Mouse (Mus musculus): Measurements from ENCODE around the gene 2900026A02Rik. TPM values are rescaled to one million over a fixed set of nuclear protein-coding genes. Genes with fewer than 3 reads are reported as not detected.

2900026A02Rik gene
- total and polyA plus RNA-seq, 3 experiments = 18.0 to 21.4 (median 19.2) TPM

DNA sequence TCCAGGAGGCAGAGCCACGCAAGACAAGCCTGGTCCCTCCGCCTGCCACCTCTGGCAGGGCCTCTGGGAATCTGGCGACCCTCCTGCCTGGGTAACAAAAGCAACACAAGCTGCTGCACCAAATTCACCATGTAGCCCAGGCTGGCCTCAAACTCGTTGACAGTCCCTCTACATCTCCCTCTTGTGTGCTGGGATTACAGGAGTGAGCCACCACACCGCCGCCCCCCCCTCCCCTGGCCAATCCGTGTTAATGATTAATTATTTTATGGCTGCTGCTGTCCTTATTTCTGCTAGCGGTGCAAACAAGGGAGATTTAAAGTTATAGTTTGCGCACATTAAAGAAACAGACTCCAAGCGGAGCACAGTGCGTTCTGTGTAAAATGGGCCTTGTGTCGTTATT lies 4.0 kb downstream of the 2900026A02Rik start:
- intact Hi-C loops (cut with DNase I) = no loop called here
- no peaks in the 10 kb centered on the region for H3K36me3 ChIP-seq (ENCODE audit: control insufficient read depth, insufficient read depth, low read length)
- H3K4me1 ChIP-seq (ENCODE audit: control insufficient read depth, insufficient read depth, low read length) = peaks cover 33% of the 10 kb centered on the region
- 85% methylated on average over 12 of the region's 12 CpGs for WGBS
- TF ChIP-seq EP300 (IDR thresholded peaks at IDR 0.05; ENCODE audit: insufficient read depth, low read depth, low read length) (no peak), POLR2A (IDR thresholded peaks at IDR 0.05; ENCODE audit: insufficient read depth, low read depth, low read length) (no peak), CTCF (IDR thresholded peaks at IDR 0.05) (no peak)
- DNase-seq = no peak
- H3K79me2 ChIP-seq (replicated peaks; ENCODE audit: control insufficient read depth, insufficient read depth, low read length) = no peaks in the 10 kb centered on the region
- H3K27me3 ChIP-seq (ENCODE audit: control insufficient read depth, insufficient read depth, low read length) = no peaks in the 10 kb centered on the region
- no peak overlapping the region for H3K9ac ChIP-seq (ENCODE audit: low read depth, low read length)
- H3K4me3 ChIP-seq = no peak overlapping the region
- peak overlapping the region; percentile 70 for H3K27ac ChIP-seq

DNA sequence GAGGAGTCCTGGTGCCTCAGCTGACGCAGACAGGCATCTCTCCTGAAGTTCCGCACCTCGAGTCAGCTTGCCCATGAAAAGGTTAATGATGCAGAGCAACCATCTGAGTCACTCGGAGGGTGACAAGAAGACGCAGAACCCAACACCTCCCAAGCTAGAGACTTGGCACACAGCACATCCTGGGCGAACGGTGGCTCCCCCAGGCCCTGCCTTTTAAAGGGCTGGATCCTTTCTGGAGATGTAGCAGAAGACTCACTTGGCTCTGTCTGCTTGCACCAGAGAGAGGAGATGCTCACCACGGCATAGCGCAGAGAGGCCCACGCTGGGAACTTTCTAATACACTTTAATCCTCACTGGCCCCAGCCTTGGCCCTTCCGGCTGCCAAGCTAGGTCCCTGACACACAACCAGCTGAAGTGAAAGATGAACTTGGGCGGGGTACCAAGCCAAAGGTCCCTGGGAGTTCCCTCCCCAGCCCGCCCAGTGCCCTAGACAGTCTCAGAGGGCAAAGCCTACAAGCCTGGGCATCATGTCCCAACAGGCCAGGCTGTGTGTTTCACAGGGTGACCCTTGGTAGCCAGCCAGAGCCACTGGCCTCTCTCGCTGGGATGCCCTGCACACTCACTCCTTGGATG lies 4.6 kb downstream of the 2900026A02Rik start:
- H3K27me3 ChIP-seq (ENCODE audit: control insufficient read depth, insufficient read depth, low read length) = no peaks in the 10 kb centered on the region
- peak in 1 of 2 experiments; percentile 43 for DNase-seq
- 44% methylated on average over 14 of the region's 14 CpGs for WGBS
- H3K27ac ChIP-seq = peak overlapping the region; percentile 70
- peaks cover 35% of the 10 kb centered on the region for H3K4me1 ChIP-seq (ENCODE audit: control insufficient read depth, insufficient read depth, low read length)
- no peak overlapping the region for H3K4me3 ChIP-seq
- no peaks in the 10 kb centered on the region for H3K79me2 ChIP-seq (replicated peaks; ENCODE audit: control insufficient read depth, insufficient read depth, low read length)
- intact Hi-C loops (cut with DNase I) = no loop called here
- H3K9ac ChIP-seq (ENCODE audit: low read depth, low read length) = no peak overlapping the region
- H3K36me3 ChIP-seq (ENCODE audit: control insufficient read depth, insufficient read depth, low read length) = no peaks in the 10 kb centered on the region
- TF ChIP-seq CTCF (IDR thresholded peaks at IDR 0.05) (no peak), EP300 (IDR thresholded peaks at IDR 0.05; ENCODE audit: insufficient read depth, low read depth, low read length) (no peak), POLR2A (IDR thresholded peaks at IDR 0.05; ENCODE audit: insufficient read depth, low read depth, low read length) (no peak)

DNA sequence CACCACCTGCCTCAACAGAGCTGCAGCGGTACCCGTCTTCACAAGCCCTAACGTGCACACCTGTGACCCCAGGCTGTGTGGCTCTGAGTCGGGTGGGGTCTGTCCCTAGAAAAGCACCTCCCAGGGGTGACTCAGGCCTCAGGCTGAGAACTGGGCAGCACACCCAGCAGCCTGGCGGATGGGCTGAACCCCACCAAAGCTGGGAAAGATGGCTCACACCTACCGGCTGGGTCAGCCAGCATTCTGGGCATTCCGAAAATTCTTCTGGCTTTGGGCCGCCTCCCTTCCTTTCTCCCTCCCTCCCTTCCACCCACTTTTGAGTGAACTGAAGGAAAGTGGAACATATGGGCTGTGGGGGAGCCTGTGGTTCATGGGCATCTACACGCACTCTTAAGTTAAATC lies 5.4 kb downstream of the 2900026A02Rik start:
- 52% methylated on average over 9 of the region's 9 CpGs for WGBS
- intact Hi-C loops (cut with DNase I) = no loop called here
- H3K36me3 ChIP-seq (ENCODE audit: control insufficient read depth, insufficient read depth, low read length) = no peaks in the 10 kb centered on the region
- H3K9ac ChIP-seq (ENCODE audit: low read depth, low read length) = no peak overlapping the region
- DNase-seq = no peak
- H3K79me2 ChIP-seq (replicated peaks; ENCODE audit: control insufficient read depth, insufficient read depth, low read length) = no peaks in the 10 kb centered on the region
- peak overlapping the region; percentile 70 for H3K27ac ChIP-seq
- peaks cover 42% of the 10 kb centered on the region for H3K4me1 ChIP-seq (ENCODE audit: control insufficient read depth, insufficient read depth, low read length)
- no peak overlapping the region for H3K4me3 ChIP-seq
- no peaks in the 10 kb centered on the region for H3K27me3 ChIP-seq (ENCODE audit: control insufficient read depth, insufficient read depth, low read length)
- TF ChIP-seq CTCF (IDR thresholded peaks at IDR 0.05) = no peak
- TF ChIP-seq EP300 (IDR thresholded peaks at IDR 0.05; ENCODE audit: insufficient read depth, low read depth, low read length) = 0 out of 2 replicates have a peak, but pooled peaks have one; percentile 7

DNA sequence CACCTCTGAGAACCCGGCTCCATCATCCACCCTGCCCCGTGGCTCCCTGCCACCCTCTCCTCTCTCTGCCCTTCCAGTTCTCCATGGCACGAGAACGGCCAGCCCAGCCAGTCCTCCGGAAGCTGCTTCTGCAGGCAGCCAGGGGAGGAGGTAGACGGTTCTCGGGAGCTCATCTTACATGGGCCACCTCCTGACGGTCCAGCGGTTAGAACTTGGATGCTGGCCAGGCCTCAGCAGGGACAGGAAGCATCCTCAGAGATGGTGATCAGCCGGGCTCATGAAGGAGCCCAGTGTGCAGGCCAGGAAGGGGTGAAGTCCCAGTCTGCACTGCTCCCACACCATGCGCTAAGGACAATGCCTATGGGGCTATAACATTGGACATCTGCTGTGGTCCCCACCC lies 6.6 kb downstream of the 2900026A02Rik start:
- intact Hi-C loops (cut with DNase I) = no loop called here
- no peaks in the 10 kb centered on the region for H3K79me2 ChIP-seq (replicated peaks; ENCODE audit: control insufficient read depth, insufficient read depth, low read length)
- no peaks in the 10 kb centered on the region for H3K27me3 ChIP-seq (ENCODE audit: control insufficient read depth, insufficient read depth, low read length)
- H3K4me1 ChIP-seq (ENCODE audit: control insufficient read depth, insufficient read depth, low read length) = peaks cover 44% of the 10 kb centered on the region
- peak overlapping the region; percentile 70 for H3K27ac ChIP-seq
- WGBS = 24% methylated on average over 11 of the region's 11 CpGs
- DNase-seq = peak; percentile 57 to 71
- TF ChIP-seq CTCF (IDR thresholded peaks at IDR 0.05) (no peak), POLR2A (IDR thresholded peaks at IDR 0.05; ENCODE audit: insufficient read depth, low read depth, low read length) (no peak), EP300 (IDR thresholded peaks at IDR 0.05; ENCODE audit: insufficient read depth, low read depth, low read length) (0 out of 2 replicates have a peak, but pooled peaks have one; percentile 25)
- H3K9ac ChIP-seq (ENCODE audit: low read depth, low read length) = no peak overlapping the region
- no peak overlapping the region; the same call in 1 of the 2 replicates for H3K4me3 ChIP-seq
- no peaks in the 10 kb centered on the region; the same call in none of the 2 replicates for H3K36me3 ChIP-seq (ENCODE audit: control insufficient read depth, insufficient read depth, low read length)

DNA sequence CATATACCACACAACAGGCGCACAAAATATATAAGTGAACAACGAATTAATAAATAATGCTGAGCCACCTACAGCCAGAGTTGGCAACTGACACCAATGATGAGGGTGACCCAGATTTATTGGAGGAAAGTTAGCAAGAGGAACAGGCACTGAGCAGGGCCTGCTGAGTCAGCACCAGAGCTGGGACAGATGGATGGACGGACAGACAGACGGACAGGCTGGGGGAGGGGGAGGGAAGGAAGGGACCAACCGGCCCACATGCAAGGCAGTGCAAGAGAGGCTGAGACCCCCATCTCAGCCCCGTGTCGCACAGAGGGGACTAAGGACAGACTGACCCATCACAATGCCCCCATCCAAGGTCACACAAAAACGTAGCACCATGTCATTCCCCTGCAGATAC lies 7.0 kb downstream of the 2900026A02Rik start:
- Histone ChIP-seq H3K4me1 (ENCODE audit: control insufficient read depth, insufficient read depth, low read length) (peaks cover 45% of the 10 kb centered on the region), H3K27ac (peak overlapping the region; percentile 70), H3K27me3 (ENCODE audit: control insufficient read depth, insufficient read depth, low read length) (no peaks in the 10 kb centered on the region), H3K4me3 (no peak overlapping the region; the same call in 1 of the 2 replicates), H3K79me2 (replicated peaks; ENCODE audit: control insufficient read depth, insufficient read depth, low read length) (no peaks in the 10 kb centered on the region), H3K9ac (ENCODE audit: low read depth, low read length) (no peak overlapping the region), H3K36me3 (ENCODE audit: control insufficient read depth, insufficient read depth, low read length) (no peaks in the 10 kb centered on the region; the same call in none of the 2 replicates)
- 60% methylated on average over 8 of the region's 8 CpGs for WGBS
- TF ChIP-seq EP300 (IDR thresholded peaks at IDR 0.05; ENCODE audit: insufficient read depth, low read depth, low read length) (no peak), POLR2A (IDR thresholded peaks at IDR 0.05; ENCODE audit: insufficient read depth, low read depth, low read length) (no peak), CTCF (IDR thresholded peaks at IDR 0.05) (no peak)
- DNase-seq = no peak
- intact Hi-C loops (cut with DNase I) = no loop called here

DNA sequence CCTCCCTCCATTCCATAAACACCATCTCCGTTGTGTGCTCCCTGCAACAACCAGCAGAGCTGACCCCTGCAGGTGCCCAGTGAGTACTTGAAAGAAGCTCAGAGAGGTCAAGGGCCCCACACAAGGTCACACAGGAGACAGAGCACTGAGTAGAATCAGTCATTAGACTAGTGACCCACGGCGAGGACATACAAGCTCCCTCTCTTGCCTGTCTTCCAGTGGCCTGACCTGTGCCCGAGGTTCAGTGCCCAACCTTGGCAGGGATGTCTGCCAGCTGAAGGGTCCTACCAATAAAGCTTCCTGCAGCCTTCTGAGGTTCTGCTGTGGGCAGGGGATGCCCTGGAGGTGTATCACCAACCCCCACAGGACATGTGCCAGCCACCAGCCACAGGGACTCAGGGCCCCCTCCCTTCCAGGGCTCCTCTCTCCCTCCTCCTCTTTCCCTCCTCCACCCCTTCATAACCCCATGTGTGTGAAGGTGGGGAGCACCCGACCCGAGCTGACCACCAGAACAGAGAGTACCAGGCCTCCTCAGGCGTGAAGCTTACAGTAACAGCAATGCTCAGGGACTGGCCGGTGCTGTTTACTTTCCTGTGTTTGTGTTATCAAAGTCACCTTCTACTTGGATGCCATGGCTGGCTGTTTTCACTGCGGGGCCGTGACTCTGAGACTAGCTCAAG lies 8.7 kb downstream of the 2900026A02Rik start:
- Histone ChIP-seq H3K36me3 (ENCODE audit: control insufficient read depth, insufficient read depth, low read length) (no peaks in the 10 kb centered on the region; the same call in none of the 2 replicates), H3K79me2 (replicated peaks; ENCODE audit: control insufficient read depth, insufficient read depth, low read length) (no peaks in the 10 kb centered on the region), H3K27ac (peak overlapping the region; percentile 98), H3K27me3 (ENCODE audit: control insufficient read depth, insufficient read depth, low read length) (no peaks in the 10 kb centered on the region), H3K4me3 (no peak overlapping the region), H3K4me1 (ENCODE audit: control insufficient read depth, insufficient read depth, low read length) (peaks cover 46% of the 10 kb centered on the region), H3K9ac (ENCODE audit: low read depth, low read length) (peak overlapping the region; percentile 9; the same call in 1 of the 2 replicates)
- 54% methylated on average over 10 of the region's 10 CpGs for WGBS
- no peak for DNase-seq
- TF ChIP-seq CTCF (IDR thresholded peaks at IDR 0.05) (no peak), EP300 (IDR thresholded peaks at IDR 0.05; ENCODE audit: insufficient read depth, low read depth, low read length) (no peak), POLR2A (IDR thresholded peaks at IDR 0.05; ENCODE audit: insufficient read depth, low read depth, low read length) (no peak)
- intact Hi-C loops (cut with DNase I) = no loop called here

All from heart, adult 2 months (tissue).